Mouse (Mus musculus) E14TG2a.4 (cell line): Measurements from ENCODE around the gene Mturn.

ENCODE experiments used
- CTCF ChIP-seq: conservative IDR thresholded peaks from 2 replicates; pipeline ENCODE4 v1.5.1; 2014; ENCODE audit warnings: low read length
- NANOG ChIP-seq: IDR thresholded peaks from 2 replicates; pipeline ENCODE4 v1.6.1; 2014; ENCODE audit warnings: borderline replicate concordance, low read length, mixed read lengths

GRCm38 (mm10) chr6:54680891-54681745, at the start of gene Mturn:
- no peak for TF ChIP-seq CTCF
- no peak for TF ChIP-seq NANOG
